Mouse (Mus musculus): ENCODE measurements around the gene Pirb. TPM values are rescaled to one million over a fixed set of nuclear protein-coding genes. Genes with fewer than 3 reads are reported as not detected.

Pirb gene
- polyA plus RNA-seq (2012): 1.7 and 2.4 TPM in 2 replicates

GRCm38 (mm10) chr7:3720268-3720667, at the start of gene Pirb:
Gene Pirb (minus strand): TSS chr7:3720391.

GRCm38 (mm10) chr7:3703879-3704441, 16.2 kb downstream of the Pirb start, which contains the start of gene Rps9:
Gene Rps9 (plus strand): TSS chr7:3703993.

GRCm38 (mm10) chr7:3692987-3693808, 27.0 kb downstream of the Pirb start, which contains the start of gene Mboat7:
Gene Mboat7 (minus strand): TSS chr7:3693523.

GRCm38 (mm10) chr7:3692382-3692986, 27.7 kb downstream of the Pirb start, which contains the start of gene Tsen34:
Gene Tsen34 (plus strand): TSS chr7:3692863.

GRCm38 (mm10) chr7:3677342-3677741, 42.8 kb downstream of the Pirb start, which contains the start of gene Tmc4:
Gene Tmc4 (minus strand): TSS chr7:3677553.

GRCm38 (mm10) chr7:3665215-3666114, 54.7 kb downstream of the Pirb start, which contains the start of gene Leng1:
Gene Leng1 (minus strand): TSS chr7:3665840.

Other genes starting within 250 kb of the Pirb start
- gene Tarm1, start 217.8 kb downstream of the Pirb start, polyA plus RNA-seq (2012): 0.06 and 0.10 TPM in 2 replicates
- gene Oscar, start 104.2 kb downstream of the Pirb start, polyA plus RNA-seq (2012): 0.41 TPM in 1 of 2 replicates, not detected in the other
- gene Ndufa3, start 103.0 kb downstream of the Pirb start, polyA plus RNA-seq (2012): 51.3 and 61.9 TPM in 2 replicates
- gene Tfpt, start 90.5 kb downstream of the Pirb start, polyA plus RNA-seq (2012): 35.3 and 35.6 TPM in 2 replicates
- gene Prpf31, start 90.4 kb downstream of the Pirb start, polyA plus RNA-seq (2012): 45.1 and 55.8 TPM in 2 replicates
- gene Cnot3, start 75.1 kb downstream of the Pirb start, polyA plus RNA-seq (2012): 442 and 459 TPM in 2 replicates
- 14.6 and 19.7 TPM in 2 replicates for gene Leng1, start 54.6 kb downstream of the Pirb start, polyA plus RNA-seq (2012)
- gene Tmc4, start 42.8 kb downstream of the Pirb start, polyA plus RNA-seq (2012): 3.5 and 5.2 TPM in 2 replicates
- gene Tsen34, start 27.5 kb downstream of the Pirb start, polyA plus RNA-seq (2012): 50.6 and 58.3 TPM in 2 replicates
- gene Mboat7, start 26.9 kb downstream of the Pirb start, polyA plus RNA-seq (2012): 135 and 140 TPM in 2 replicates
- 1,328 and 1,611 TPM in 2 replicates for gene Rps9, start 16.4 kb downstream of the Pirb start, polyA plus RNA-seq (2012)
- gene Gm15448, start 105.3 kb upstream of the Pirb start, polyA plus RNA-seq (2012): 0.06 TPM in 1 of 2 replicates, not detected in the other
- 0.14 and 0.15 TPM in 2 replicates for gene Pira2, start 124.7 kb upstream of the Pirb start, polyA plus RNA-seq (2012)
- gene Gm14548, start 177.7 kb upstream of the Pirb start, polyA plus RNA-seq (2012): 0.13 TPM in 1 of 2 replicates, not detected in the other
- gene Lilra6, start 195.1 kb upstream of the Pirb start, polyA plus RNA-seq (2012): 0.05 and 0.13 TPM in 2 replicates

All from megakaryocyte-erythroid progenitor cell, adult 5 weeks (primary cell).